Mouse (Mus musculus): ENCODE data around the gene Auts2.

Gene Auts2

GRCm38 (mm10) chr5:132182077-132182476, 361.1 kb downstream of the Auts2 start:
- CTCF ChIA-PET, result no interaction called here

GRCm38 (mm10) chr5:132170010-132170409, 373.1 kb downstream of the Auts2 start:
- CTCF ChIA-PET, result no interaction called here

GRCm38 (mm10) chr5:132168805-132169204, 374.3 kb downstream of the Auts2 start:
- CTCF ChIA-PET, result no interaction called here

GRCm38 (mm10) chr5:132168224-132168623, 374.9 kb downstream of the Auts2 start:
- CTCF ChIA-PET, result no interaction called here

GRCm38 (mm10) chr5:132166559-132166958, 376.6 kb downstream of the Auts2 start:
- CTCF ChIA-PET, result no interaction called here

- CTCF ChIA-PET, result interaction anchor here (0.7 kb wide), 1 partner anchor 18 kb away, joined by 3 read pairs; no protein-coding TSS in a partner anchor
Observed at GRCm38 (mm10) chr5:132163960-132164359, 379.2 kb downstream of the Auts2 start.

GRCm38 (mm10) chr5:132162206-132162533, 381.0 kb downstream of the Auts2 start:
- CTCF ChIA-PET, result no interaction called here

GRCm38 (mm10) chr5:132161338-132162205, 381.6 kb downstream of the Auts2 start:
- CTCF ChIA-PET, result no interaction called here

- CTCF ChIA-PET, result no interaction called here
Observed at GRCm38 (mm10) chr5:132144181-132144580, 399.0 kb downstream of the Auts2 start.

GRCm38 (mm10) chr5:132140816-132141215, 402.3 kb downstream of the Auts2 start:
- CTCF ChIA-PET, result no interaction called here

GRCm38 (mm10) chr5:132135941-132136663, 407.0 kb downstream of the Auts2 start:
- CTCF ChIA-PET, result no interaction called here

GRCm38 (mm10) chr5:132131948-132132347, 411.2 kb downstream of the Auts2 start:
- CTCF ChIA-PET, result no interaction called here

GRCm38 (mm10) chr5:132130577-132130976, 412.6 kb downstream of the Auts2 start:
- CTCF ChIA-PET, result no interaction called here

GRCm38 (mm10) chr5:132126626-132127025, 416.5 kb downstream of the Auts2 start:
- CTCF ChIA-PET, result no interaction called here

- CTCF ChIA-PET, result no interaction called here
Observed at GRCm38 (mm10) chr5:132115631-132116030, 427.5 kb downstream of the Auts2 start.

- CTCF ChIA-PET, result no interaction called here
Observed at GRCm38 (mm10) chr5:132114561-132115301, 428.4 kb downstream of the Auts2 start.

- CTCF ChIA-PET, result no interaction called here
Observed at GRCm38 (mm10) chr5:132113480-132113879, 429.7 kb downstream of the Auts2 start.

- CTCF ChIA-PET, result no interaction called here
Observed at GRCm38 (mm10) chr5:132112666-132113065, 430.5 kb downstream of the Auts2 start.

GRCm38 (mm10) chr5:132102426-132102825, 440.7 kb downstream of the Auts2 start:
- CTCF ChIA-PET, result no interaction called here

GRCm38 (mm10) chr5:132098461-132098860, 444.7 kb downstream of the Auts2 start:
- CTCF ChIA-PET, result no interaction called here

GRCm38 (mm10) chr5:132092721-132093120, 450.4 kb downstream of the Auts2 start:
- CTCF ChIA-PET, result no interaction called here

GRCm38 (mm10) chr5:132089496-132090250, 453.5 kb downstream of the Auts2 start:
- CTCF ChIA-PET, result no interaction called here
